Mouse (Mus musculus): Measurements from ENCODE around the gene Ffar3. TPM values are rescaled to one million over a fixed set of nuclear protein-coding genes. Genes with fewer than 3 reads are reported as not detected.
A peak's percentile ranks its signal among the peaks of the same experiment; 100 is the strongest.

The Ffar3 gene
- polyA plus RNA-seq, 1 experiment from 2014 or later = 0.21 TPM

DNA sequence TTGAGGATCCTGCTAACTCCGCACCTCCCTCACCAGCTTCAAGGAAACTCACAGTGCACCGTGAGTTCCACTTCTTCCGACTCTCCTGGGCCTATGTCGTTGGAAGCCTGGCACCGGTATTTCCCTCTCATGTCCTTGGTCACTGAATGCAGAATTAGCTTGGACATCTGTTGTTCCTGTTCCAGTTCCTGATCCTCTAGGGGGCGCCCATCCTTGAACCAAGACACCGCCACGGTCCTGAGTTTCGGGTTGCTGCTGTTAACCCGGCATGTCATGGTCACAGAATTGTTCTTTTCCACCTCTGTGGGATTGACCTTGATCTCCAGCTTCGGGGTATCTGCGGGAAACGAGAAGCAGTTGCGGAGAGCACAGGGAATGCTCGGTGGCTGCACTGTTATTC, 17.1 kb upstream of the Ffar3 start:
- H3K27ac ChIP-seq (ENCODE audit: low read depth, low read length) = no peak overlapping the region
- no peaks in the 10 kb centered on the region for H3K36me3 ChIP-seq (ENCODE audit: control insufficient read depth, insufficient read depth)
- no peaks in the 10 kb centered on the region for H3K9me3 ChIP-seq (ENCODE audit: control insufficient read depth)
- 0 out of 2 replicates have a peak overlapping the region, but pooled peaks have one; percentile 5 for H3K4me3 ChIP-seq (ENCODE audit: low read depth, low read length)
- ATAC-seq = no peak
- TF ChIP-seq CTCF (IDR thresholded peaks at IDR 0.05; ENCODE audit: low read depth) = peak; percentile 82
- H3K4me2 ChIP-seq (replicated peaks; ENCODE audit: low read depth) = peak overlapping the region; percentile 32
- H3K9ac ChIP-seq (ENCODE audit: low read depth, low read length) = no peak overlapping the region
- WGBS = 17% methylated on average over 15 of the region's 15 CpGs
- no peaks in the 10 kb centered on the region for H3K4me1 ChIP-seq (replicated peaks; ENCODE audit: control insufficient read depth, insufficient read depth, low read length)
- no peaks in the 10 kb centered on the region for H3K27me3 ChIP-seq (replicated peaks; ENCODE audit: control insufficient read depth, insufficient read depth, low read length)

DNA sequence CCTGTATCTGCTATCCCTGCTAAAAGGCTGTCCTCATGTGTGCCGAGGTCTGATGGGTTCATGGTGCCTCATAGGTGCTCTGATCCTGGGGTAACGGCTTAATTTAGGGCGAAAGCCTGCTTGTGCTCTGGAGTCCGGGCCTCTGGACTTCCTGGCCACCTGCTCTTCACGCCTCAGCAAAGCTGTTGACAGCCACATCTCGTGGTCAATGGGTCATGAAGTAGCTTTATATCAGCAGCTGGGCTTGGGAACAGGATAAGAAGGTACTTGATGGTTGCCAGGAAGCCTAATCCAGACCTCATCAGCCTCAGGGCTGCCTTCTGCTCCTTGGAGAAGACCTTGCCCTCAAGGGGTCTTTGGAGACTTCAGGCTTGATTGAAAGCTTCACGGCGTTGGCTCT, 7.4 kb upstream of the Ffar3 start:
- H3K4me2 ChIP-seq (replicated peaks; ENCODE audit: low read depth) = no peak overlapping the region
- no peak overlapping the region for H3K4me3 ChIP-seq (ENCODE audit: low read depth, low read length)
- H3K36me3 ChIP-seq (ENCODE audit: control insufficient read depth, insufficient read depth) = no peaks in the 10 kb centered on the region
- 74% methylated on average over 8 of the region's 8 CpGs for WGBS
- TF ChIP-seq CTCF (IDR thresholded peaks at IDR 0.05; ENCODE audit: low read depth) = no peak
- no peaks in the 10 kb centered on the region for H3K4me1 ChIP-seq (replicated peaks; ENCODE audit: control insufficient read depth, insufficient read depth, low read length)
- no peaks in the 10 kb centered on the region for H3K27me3 ChIP-seq (replicated peaks; ENCODE audit: control insufficient read depth, insufficient read depth, low read length)
- ATAC-seq = no peak
- no peak overlapping the region for H3K9ac ChIP-seq (ENCODE audit: low read depth, low read length)
- H3K9me3 ChIP-seq (ENCODE audit: control insufficient read depth) = no peaks in the 10 kb centered on the region
- H3K27ac ChIP-seq (ENCODE audit: low read depth, low read length) = no peak overlapping the region

DNA sequence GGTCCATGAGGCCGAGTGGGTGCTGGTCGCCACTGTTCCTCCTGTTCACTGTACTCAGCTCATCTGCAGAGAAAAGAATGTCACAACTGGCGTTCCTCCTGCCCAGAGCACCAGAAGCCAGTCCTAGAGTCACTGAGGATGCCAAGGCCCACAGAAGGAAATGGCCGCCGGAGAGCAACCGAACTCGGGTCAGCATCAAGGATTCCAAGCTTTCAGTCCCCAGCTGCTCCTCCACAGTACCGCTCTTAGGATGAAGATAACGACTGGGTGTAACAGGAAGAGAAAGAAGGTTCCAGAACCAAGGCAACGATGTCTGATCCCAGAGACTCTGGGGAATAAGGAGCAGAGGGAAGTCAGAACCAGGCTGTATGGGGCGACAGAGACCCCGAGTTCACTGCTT, 5.5 kb upstream of the Ffar3 start, which contains the start of gene Ffar1:
Gene Ffar1 (minus strand): TSS at position 101 of the 400 bp plus-strand sequence.
- no peak within 1 kb of the TSS for H3K4me2 ChIP-seq (replicated peaks; ENCODE audit: low read depth)
- no peak within 1 kb of the TSS for H3K27ac ChIP-seq (ENCODE audit: low read depth, low read length)
- ATAC-seq = no peak
- H3K9me3 ChIP-seq (ENCODE audit: control insufficient read depth) = no peaks in the 10 kb centered on the region
- TF ChIP-seq CTCF (IDR thresholded peaks at IDR 0.05; ENCODE audit: low read depth) = no peak
- H3K27me3 ChIP-seq (replicated peaks; ENCODE audit: control insufficient read depth, insufficient read depth, low read length) = no peaks in the 10 kb centered on the region
- 85% methylated on average over 12 of the region's 12 CpGs for WGBS
- H3K9ac ChIP-seq (ENCODE audit: low read depth, low read length) = no peak within 1 kb of the TSS
- no peak within 1 kb of the TSS for H3K4me3 ChIP-seq (ENCODE audit: low read depth, low read length)
- H3K36me3 ChIP-seq (ENCODE audit: control insufficient read depth, insufficient read depth) = no peaks in the 10 kb centered on the region
- H3K4me1 ChIP-seq (replicated peaks; ENCODE audit: control insufficient read depth, insufficient read depth, low read length) = no peaks in the 10 kb centered on the region

DNA sequence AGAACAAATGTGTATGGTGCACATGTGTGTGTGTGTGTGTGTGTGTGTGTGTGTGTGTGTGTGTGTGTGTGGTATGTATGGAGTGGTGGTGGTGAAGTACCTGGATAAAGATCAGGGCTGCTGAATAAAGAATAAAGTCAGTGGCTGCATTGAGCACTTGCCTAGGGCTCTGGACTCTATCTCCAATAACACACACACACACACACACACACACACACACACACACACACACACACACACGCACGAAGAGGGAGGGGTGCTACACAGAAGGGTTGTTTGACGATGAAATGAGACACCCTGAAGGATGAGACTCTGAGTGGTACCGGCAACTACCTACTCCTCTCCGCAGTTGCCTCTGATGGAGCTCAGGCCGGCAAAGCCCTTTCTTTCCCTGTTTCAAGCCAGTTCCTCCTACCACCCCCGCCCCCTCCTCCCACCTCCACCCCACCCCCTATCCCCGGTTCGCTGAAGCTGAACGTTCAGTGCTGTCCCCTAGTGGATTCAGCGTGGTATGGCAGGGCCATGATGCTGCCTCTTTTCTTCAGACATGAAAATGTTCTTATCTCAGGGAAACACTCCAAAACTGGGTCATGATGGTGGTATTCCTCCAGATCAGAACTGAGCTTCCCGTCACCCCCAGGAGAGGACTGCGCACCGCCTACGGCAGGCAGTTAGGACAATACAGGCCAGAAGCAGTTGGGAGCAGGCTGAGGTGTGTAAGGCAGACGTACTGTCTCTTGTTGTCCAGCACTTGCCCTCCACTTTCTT, 3.8 kb upstream of the Ffar3 start:
- no peak overlapping the region for H3K9ac ChIP-seq (ENCODE audit: low read depth, low read length)
- H3K9me3 ChIP-seq (ENCODE audit: control insufficient read depth) = no peaks in the 10 kb centered on the region
- WGBS = 9% methylated on average over 15 of the region's 16 CpGs
- peak; percentile 46; the same call in 1 of the 2 replicates for ATAC-seq
- peak; percentile 80 for TF ChIP-seq CTCF (IDR thresholded peaks at IDR 0.05; ENCODE audit: low read depth)
- no peaks in the 10 kb centered on the region for H3K27me3 ChIP-seq (replicated peaks; ENCODE audit: control insufficient read depth, insufficient read depth, low read length)
- no peaks in the 10 kb centered on the region for H3K36me3 ChIP-seq (ENCODE audit: control insufficient read depth, insufficient read depth)
- no peaks in the 10 kb centered on the region for H3K4me1 ChIP-seq (replicated peaks; ENCODE audit: control insufficient read depth, insufficient read depth, low read length)
- H3K27ac ChIP-seq (ENCODE audit: low read depth, low read length) = no peak overlapping the region
- H3K4me3 ChIP-seq (ENCODE audit: low read depth, low read length) = no peak overlapping the region
- H3K4me2 ChIP-seq (replicated peaks; ENCODE audit: low read depth) = peak overlapping the region; percentile 52; the same call in 1 of the 2 replicates

DNA sequence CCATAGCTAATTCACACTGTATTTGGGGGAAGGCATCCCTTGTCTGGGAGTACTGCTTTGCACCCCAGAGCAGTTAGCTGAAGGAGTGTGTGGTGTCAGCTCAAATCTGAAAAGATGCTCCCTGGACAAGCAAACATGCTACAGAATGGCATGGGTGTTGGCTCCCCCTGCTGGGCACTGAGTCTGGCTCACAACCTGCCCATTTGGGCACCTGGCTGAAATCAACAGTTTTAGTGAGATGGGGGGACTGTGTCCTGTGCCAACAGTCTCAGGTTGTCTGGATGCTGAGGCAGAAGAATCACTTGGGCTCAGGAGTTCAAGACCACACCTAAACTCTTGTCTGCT, 3.3 kb upstream of the Ffar3 start:
- H3K36me3 ChIP-seq (ENCODE audit: control insufficient read depth, insufficient read depth) = no peaks in the 10 kb centered on the region
- H3K9me3 ChIP-seq (ENCODE audit: control insufficient read depth) = no peaks in the 10 kb centered on the region
- no peak overlapping the region for H3K9ac ChIP-seq (ENCODE audit: low read depth, low read length)
- H3K27ac ChIP-seq (ENCODE audit: low read depth, low read length) = no peak overlapping the region
- no peak overlapping the region for H3K4me3 ChIP-seq (ENCODE audit: low read depth, low read length)
- H3K4me2 ChIP-seq (replicated peaks; ENCODE audit: low read depth) = no peak overlapping the region
- TF ChIP-seq CTCF (IDR thresholded peaks at IDR 0.05; ENCODE audit: low read depth) = peak; percentile 94
- no peaks in the 10 kb centered on the region for H3K27me3 ChIP-seq (replicated peaks; ENCODE audit: control insufficient read depth, insufficient read depth, low read length)
- H3K4me1 ChIP-seq (replicated peaks; ENCODE audit: control insufficient read depth, insufficient read depth, low read length) = no peaks in the 10 kb centered on the region
- peak; percentile 42; the same call in 1 of the 2 replicates for ATAC-seq

DNA sequence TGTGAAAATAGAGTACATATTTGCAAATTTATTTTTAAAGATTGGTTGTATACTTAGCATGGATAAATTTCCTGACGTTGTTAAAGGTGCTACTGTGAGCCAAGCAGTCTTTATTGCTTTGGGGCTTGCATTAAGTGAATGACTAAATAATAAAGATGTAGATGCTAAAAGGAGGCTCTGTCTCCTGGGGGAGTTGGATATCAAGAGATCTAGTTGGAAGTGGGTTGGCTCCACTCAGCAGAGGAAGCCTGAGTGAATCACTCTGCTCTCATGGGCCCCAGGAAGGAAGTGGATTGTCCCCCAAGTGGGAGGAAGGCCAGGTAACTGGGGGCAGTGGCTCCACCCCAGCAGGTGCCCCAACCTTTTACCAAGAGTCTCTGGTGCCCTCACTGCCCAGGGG, 1.8 kb upstream of the Ffar3 start:
- Histone ChIP-seq H3K4me3 (ENCODE audit: low read depth, low read length) (no peak overlapping the region), H3K27ac (ENCODE audit: low read depth, low read length) (no peak overlapping the region), H3K9me3 (ENCODE audit: control insufficient read depth) (no peaks in the 10 kb centered on the region), H3K4me2 (replicated peaks; ENCODE audit: low read depth) (no peak overlapping the region), H3K4me1 (replicated peaks; ENCODE audit: control insufficient read depth, insufficient read depth, low read length) (no peaks in the 10 kb centered on the region), H3K27me3 (replicated peaks; ENCODE audit: control insufficient read depth, insufficient read depth, low read length) (no peaks in the 10 kb centered on the region), H3K36me3 (ENCODE audit: control insufficient read depth, insufficient read depth) (no peaks in the 10 kb centered on the region), H3K9ac (ENCODE audit: low read depth, low read length) (no peak overlapping the region)
- WGBS = 65% methylated on average over 1 of the region's 1 CpGs
- no peak for ATAC-seq
- TF ChIP-seq CTCF (IDR thresholded peaks at IDR 0.05; ENCODE audit: low read depth) = no peak
